Mouse (Mus musculus): Measurements from ENCODE around the gene Ddias.
"Not testable (repeated sequence)": the region's sequence is repeated elsewhere in the genome, so short reads cannot be mapped to it uniquely, and the experiment has no call there.

The Ddias gene

GRCm38 (mm10) chr7:92874116-92874675 lies at the start of gene Ddias, which contains the start of gene Prcp:
Gene Ddias, minus strand, starts transcription at chr7:92874247.
Gene Prcp, plus strand, starts transcription at chr7:92874470.
- DNase-seq (ENCODE audit: low read depth in 1 of 2, low spot score in 2 of 2) = peak; percentile 83 to 94

DNA sequence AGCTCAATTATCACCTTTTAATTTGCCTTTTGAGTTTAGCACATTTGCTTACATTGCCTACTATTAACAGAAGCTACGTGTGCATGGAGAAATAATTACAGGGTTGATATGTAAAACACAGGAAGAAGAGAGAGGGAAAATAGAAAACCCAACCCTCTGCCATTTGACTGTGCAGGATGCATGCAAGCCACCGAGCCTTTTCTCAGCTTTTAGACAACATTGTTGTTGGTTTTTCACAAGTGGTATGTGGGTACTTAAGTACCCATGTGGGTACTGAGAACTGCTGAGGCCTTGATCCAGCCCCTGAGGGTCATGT lies 46.8 kb upstream of the Ddias start:
- no peak for DNase-seq (ENCODE audit: low read depth in 1 of 2, low spot score in 2 of 2)

- no peak for DNase-seq (ENCODE audit: low read depth in 1 of 2, low spot score in 2 of 2)
Observed at GRCm38 (mm10) chr7:92920172-92920856, 46.3 kb upstream of the Ddias start.

GRCm38 (mm10) chr7:92904285-92904684 lies 30.2 kb upstream of the Ddias start:
- DNase-seq (ENCODE audit: low read depth in 1 of 2, low spot score in 2 of 2) = not testable (repeated sequence)

GRCm38 (mm10) chr7:92903360-92904038 lies 29.5 kb upstream of the Ddias start:
- peak; percentile 11 to 34 for DNase-seq (ENCODE audit: low read depth in 1 of 2, low spot score in 2 of 2)

DNA sequence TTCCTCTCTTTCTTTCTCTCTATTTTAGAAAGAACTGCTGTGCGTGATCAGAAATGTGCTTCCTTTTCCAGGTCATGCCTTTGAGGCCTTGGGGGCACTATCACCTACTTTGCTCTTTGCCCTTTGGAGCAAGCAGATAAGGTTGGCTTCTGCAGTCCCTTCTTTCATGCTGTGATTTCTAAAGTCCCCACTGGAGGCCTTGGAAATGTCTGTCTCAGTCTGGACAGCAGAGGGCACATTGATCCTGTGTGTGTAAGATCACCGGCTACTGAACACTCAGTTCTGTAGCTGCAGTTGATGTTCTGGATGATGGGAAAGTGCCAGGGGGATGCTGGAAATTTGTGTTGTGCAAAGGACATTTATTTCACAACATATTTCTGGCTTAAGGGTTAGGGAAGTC lies 23.0 kb upstream of the Ddias start:
- no peak for DNase-seq (ENCODE audit: low read depth in 1 of 2, low spot score in 2 of 2)

DNA sequence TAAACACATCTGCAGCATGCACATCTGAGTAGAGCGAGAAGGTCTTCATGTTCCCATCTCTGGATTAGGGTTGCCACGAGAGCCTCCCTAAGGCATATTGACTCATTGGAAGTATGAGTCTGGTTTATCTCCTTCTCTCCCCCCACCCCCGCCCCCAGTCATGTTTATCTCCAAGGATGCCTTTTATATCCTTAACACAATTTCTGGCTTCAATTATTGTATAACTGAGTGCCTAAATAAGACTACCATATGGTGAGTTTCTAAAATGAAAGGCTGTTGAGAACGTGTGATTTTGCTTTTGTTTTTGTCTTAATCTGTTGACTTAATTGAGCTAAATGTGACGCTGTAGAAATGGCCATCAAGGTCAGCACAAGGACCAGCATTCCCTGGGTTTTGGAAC lies 22.0 kb upstream of the Ddias start:
- no peak for DNase-seq (ENCODE audit: low read depth in 1 of 2, low spot score in 2 of 2)

DNA sequence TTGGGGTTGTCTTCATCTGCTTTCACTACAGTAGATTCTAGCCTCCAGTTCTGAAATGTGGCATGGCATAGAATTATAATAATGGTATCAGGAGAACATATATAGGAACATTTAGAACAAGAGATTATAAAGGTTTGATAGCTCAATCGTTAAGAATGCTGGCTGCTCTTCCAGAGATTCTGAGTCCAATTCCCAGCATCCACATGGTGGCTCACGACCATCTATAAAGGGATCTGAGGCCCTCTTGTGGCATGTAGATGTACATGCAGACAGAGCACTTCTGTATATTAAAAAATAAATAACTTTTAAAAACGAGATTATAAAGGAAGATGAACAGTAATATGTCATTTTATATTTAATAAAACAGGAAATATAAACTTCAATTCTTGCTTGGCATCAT lies 19.4 kb upstream of the Ddias start:
- no peak for DNase-seq (ENCODE audit: low read depth in 1 of 2, low spot score in 2 of 2)

GRCm38 (mm10) chr7:92890618-92891230 lies 16.7 kb upstream of the Ddias start:
- DNase-seq (ENCODE audit: low read depth in 1 of 2, low spot score in 2 of 2) = no peak

GRCm38 (mm10) chr7:92890211-92890610 lies 16.2 kb upstream of the Ddias start:
- DNase-seq (ENCODE audit: low read depth in 1 of 2, low spot score in 2 of 2) = no peak

- no peak for DNase-seq (ENCODE audit: low read depth in 1 of 2, low spot score in 2 of 2)
Observed at GRCm38 (mm10) chr7:92887230-92887629, 13.2 kb upstream of the Ddias start.

GRCm38 (mm10) chr7:92886801-92887200 lies 12.8 kb upstream of the Ddias start:
- DNase-seq (ENCODE audit: low read depth in 1 of 2, low spot score in 2 of 2) = no peak

DNA sequence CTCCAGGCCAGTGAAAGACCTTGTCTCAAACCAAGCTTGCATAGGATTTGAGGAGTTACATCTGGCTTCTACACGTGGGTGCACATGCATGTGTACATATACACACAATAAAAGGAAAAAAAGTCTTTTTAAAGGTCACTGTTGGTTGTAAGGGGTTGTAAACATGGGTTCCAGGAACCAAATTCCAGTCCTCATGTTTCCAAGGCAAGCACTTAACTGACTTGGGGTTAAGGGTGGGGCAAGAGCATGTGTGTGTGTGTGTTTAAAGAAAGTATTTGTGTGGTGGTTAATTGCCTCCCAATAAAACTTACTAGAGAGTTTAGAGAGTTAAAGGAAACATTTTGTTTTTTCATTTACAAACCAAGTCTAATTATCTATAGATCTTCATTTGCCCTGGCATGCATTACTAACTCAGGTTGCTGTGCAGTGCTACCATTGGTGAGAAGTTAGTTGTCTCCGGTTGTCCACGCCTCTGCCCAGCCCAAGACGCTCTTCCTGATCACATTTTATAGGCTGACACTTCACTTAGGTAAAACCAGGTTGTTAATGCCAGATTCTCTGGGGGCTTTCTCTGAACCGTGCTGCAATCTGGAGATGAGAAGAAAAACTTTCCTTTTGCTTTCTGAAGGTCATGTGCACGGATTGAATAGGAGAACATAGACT lies 11.1 kb upstream of the Ddias start:
- no peak for DNase-seq (ENCODE audit: low read depth in 1 of 2, low spot score in 2 of 2)

- no peak for DNase-seq (ENCODE audit: low read depth in 1 of 2, low spot score in 2 of 2)
Observed at GRCm38 (mm10) chr7:92883850-92884716, 10.0 kb upstream of the Ddias start.

DNA sequence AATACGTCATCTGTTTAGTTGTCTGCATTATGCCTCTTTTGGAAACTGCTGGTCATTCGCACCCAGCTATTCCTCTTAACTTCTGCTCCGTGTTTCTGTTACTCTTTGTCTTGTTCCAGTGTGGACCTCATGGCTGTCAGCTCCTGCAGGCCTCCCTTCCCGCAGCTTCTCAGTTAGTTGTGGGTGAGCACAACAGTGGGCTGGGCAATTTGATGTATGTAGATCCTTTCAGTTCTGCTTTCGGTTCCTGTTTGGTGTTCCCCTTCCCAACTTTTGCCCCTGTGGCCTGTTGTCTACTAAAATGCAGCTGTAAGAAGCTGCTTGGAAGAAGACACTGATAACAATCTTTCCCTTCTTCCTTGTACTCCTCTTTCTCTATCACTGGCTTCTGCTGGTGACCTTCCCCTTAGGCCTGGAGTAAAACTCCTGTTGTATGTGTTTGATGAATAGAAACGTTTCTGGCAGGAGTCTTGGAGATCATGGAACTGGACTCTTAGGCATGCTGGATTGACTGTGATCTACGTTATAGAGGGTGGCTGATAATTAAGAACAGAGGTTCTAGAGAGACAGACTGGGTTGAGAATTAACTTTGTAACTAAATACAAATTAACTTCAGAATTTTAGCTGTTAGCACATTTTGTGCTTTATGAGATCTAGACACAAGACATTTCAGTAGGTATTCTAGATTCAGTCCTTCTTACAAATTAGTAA lies 4.7 kb upstream of the Ddias start:
- DNase-seq (ENCODE audit: low read depth in 1 of 2, low spot score in 2 of 2) = peak; percentile 35 to 63

DNA sequence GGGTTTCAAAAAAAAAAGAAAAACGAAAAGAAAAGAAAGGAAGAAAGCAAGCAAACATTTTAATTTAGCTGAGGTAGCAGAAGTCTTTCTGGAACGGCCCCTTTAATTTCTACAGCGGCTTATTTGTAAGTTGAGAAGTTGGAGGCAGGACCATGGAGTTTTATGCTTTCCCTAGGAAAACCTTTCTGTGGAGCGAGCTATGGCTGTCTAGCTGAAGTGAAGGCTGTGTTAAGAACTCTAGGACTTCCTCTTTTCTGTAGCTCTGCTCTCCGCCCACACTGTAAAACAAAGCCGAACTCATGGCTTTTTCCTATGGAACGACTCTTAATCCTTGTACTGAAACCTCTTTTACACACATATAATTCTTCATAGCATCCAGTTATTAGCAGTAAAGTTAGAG lies 2.5 kb upstream of the Ddias start:
- DNase-seq (ENCODE audit: low read depth in 1 of 2, low spot score in 2 of 2) = no peak

GRCm38 (mm10) chr7:92876066-92876465 lies 2.0 kb upstream of the Ddias start:
- no peak for DNase-seq (ENCODE audit: low read depth in 1 of 2, low spot score in 2 of 2)

GRCm38 (mm10) chr7:92874761-92875408 lies 838 bp upstream of the Ddias start:
- DNase-seq (ENCODE audit: low read depth in 1 of 2, low spot score in 2 of 2) = peak; percentile 86 to 94

- no peak for DNase-seq (ENCODE audit: low read depth in 1 of 2, low spot score in 2 of 2)
Observed at GRCm38 (mm10) chr7:92871596-92871995, 2.5 kb downstream of the Ddias start.

DNA sequence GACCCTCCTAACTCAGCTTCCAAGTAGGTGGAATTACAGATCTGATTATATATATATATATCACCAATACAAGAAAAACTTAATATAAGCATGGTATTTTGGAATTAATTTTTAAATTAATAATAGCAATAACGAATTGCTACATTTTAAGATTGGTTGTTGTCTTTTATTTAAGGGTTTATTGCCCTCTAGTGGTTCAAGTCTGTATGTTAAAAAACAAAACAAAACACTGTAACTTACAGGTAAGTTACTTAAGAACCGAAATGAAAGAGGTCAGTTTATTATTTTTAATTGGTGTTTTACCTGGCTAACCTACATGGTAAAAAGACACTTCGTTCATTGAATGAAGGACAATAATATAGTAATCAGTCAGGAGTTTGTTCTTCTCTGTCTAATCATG lies 3.9 kb downstream of the Ddias start:
- DNase-seq (ENCODE audit: low read depth in 1 of 2, low spot score in 2 of 2) = no peak
